Mouse (Mus musculus) mature B cell (primary cell): ENCODE data around the gene Akna.

Experiments
- in situ Hi-C: fragments of 300-500 bp; cut with MboI; formaldehyde crosslinking; loops from 2 replicates; pipeline ENCODE4 v1.14.3; 2019

Gene Akna

DNA sequence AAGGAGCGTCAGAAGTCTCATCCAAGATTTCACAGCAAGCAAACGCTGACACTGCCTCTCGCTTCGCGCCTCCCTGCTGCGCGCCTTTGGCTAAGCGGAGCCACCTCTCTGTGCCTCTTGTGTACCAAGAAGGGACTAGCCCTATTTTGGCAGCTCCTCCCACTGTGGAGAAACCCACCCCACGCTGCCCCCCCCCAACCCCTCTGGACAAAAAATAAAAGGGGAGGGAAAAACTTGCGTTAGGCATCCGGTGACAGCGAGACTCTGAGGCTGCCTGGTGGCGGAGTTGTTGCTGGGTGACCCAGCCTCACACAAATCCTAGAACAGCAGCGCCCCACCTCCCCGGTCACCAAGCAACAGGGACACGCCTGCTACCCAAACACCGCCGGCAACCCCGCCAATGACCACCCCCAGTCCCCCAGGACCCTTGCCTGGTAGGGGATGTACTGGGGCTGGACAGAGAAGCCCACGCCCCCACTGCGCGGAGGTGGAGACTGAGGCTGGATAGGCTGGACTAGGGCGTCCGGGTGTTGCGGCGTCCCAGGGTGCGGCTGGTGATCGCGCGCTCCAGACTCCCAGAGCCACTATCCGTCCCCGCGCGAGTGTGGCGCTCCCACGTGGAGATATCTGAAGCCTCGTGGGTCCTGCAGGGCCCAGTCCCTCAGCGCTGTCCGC is 6.9 kb upstream of the Akna start:
- in situ Hi-C loops, result loop anchor here (25.0 kb wide), 1 partner anchor 527 kb away; no protein-coding TSS in a partner anchor

DNA sequence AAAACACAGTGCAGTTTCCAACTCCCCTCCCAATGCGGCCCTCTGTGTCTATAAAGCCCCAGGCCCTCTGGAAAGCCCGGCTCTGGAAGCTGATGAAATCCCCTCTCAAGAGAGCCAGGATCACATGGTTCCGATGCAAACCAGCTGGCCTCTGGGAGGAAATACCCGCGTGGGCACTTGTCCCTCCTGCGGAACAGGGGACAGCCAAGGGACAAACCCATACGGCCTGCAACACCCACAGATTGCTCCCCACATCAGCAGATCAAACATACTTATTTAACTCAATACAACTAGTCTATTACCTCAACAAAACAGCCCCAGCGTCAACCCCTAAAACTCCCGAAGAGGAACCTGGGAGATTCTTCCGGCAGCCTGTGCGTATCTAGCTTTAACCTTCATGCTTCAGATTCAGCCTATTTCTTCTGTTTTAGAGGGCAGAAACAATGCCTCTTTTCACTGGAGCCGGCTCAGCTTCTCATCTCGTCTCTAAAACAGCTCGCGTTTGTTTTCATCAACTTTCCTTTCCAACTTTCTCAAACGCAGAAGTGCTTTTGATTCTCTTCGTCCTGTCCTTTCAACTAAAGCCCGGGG is 6.3 kb upstream of the Akna start:
- in situ Hi-C loops, result loop anchor here (25.0 kb wide), 1 partner anchor 528 kb away; no protein-coding TSS in a partner anchor

DNA sequence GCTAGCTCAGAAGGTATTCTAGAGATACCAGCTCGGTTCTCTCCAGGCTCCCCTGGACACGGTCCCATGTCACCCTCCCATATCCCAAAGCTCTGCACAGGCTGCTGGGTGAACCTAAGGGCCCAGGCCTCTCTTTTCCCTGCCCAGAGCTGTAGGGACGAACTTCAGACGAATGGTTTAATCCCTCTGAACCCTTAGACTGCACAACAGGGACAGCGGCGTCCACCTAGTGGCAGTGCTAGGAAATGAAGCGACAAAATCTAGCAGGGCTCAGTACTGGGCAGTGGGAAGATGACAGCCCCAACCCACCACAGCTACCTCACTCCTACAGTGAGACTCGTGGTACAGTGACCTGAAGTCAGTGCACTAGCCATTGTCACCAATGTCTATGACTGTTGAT is 5.5 kb upstream of the Akna start:
- in situ Hi-C loops, result loop anchor here (25.0 kb wide), 1 partner anchor 529 kb away; no protein-coding TSS in a partner anchor

DNA sequence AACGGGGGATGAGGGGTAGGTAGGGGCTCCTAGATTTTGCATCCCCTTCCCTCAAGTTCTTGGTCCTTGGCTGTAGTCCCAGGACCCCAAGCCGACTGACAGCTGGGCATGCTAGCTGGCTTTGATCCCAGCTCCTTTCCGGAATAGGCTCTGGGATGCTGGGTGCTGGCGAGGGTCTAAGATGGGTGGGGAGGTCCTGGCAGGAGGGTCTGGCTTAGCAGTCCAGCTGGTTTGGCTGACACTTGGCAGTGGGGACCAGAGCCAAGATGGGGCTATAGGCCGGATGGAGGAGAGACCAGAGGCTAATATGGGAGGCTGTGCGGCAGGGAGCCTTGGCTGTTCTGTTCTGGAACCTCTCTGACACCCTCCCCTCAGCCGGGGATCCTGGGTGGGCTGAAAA is 5.1 kb upstream of the Akna start:
- in situ Hi-C loops, result loop anchor here (25.0 kb wide), 1 partner anchor 529 kb away; no protein-coding TSS in a partner anchor

DNA sequence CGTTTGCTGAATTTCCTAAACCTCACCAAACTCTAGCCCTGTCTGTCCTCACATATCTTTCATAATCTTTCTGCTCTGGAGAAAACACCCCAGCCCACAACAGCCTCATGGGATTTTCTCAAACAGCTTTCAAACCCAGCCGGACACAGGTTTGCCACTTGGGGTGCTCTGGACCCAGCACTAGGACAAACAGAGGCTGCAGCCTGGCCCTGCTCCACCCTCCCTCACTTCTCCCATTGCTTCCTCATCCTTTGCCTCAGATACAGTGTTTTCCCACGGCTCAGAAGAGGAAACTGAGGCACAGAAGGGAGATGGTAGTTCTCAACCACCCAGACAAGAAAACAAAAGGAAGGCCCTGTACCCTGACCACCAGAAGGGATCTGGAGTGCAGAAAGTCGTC is 2.5 kb upstream of the Akna start:
- in situ Hi-C loops, result loop anchor here (25.0 kb wide), 1 partner anchor 532 kb away; no protein-coding TSS in a partner anchor

DNA sequence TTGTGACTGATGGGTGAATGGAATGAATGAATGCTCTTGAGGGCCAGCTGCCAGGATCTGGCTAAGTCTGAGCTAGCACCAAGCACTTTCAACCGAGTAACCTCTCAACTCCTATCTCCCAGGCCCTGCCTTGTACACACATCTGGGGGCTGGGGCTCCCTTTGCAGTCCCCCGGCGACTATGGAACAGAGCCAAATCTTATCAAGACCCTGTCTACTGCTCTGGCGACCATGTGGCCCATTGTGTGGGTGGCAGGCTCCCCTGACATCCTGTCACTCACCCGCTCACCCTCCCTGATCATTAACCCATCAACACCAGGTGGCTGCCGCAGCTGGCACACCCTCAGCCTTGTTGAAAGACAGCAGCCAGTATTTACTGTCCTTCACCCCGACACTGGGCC is 1.9 kb upstream of the Akna start:
- in situ Hi-C loops, result loop anchor here (25.0 kb wide), 1 partner anchor 532 kb away; no protein-coding TSS in a partner anchor

DNA sequence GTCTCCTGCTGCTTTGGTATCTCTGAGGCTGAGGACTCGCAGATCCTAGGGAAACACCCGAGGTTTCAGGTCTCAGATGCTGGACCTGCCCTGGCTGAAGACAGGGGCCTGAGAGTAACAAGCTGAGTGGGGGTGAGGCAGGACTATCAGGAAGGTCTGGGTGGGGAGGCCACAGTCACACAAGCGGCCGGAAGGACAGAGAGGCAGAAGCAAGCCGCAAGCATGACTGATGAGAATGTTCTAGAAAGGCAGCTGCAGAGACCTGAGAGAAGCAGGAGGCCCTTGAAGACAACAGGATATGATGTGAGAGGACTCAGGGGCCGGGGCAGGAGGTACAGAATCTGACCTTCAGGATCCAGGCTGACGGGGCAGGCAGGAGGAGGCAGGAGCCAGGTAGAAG is 1.1 kb upstream of the Akna start:
- in situ Hi-C loops, result loop anchor here (5.0 to 25.0 kb wide), 2 partner anchors 37 to 533 kb away; no protein-coding TSS in a partner anchor

DNA sequence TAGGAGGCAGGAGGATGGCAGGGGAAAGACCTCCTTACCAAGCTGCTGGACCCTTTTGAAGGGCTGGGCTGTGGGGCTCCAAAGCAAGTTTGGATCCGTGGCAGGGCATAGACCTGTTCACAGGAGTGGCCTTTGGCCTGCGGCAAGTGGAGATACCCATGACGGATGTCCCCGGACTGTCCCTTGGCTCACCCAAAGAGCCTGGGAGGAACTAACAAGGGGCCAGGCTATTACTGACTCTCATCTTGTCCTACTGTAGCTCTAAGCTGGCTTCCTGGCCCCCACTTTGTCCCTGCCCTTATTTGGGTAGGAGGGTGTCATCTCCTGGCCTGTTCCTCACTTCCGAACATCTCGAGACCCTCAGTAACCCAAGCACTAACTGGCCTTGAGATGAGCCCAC is 596 bp downstream of the Akna start:
- in situ Hi-C loops, result loop anchor here (5.0 to 25.0 kb wide), 2 partner anchors 35 to 535 kb away; no protein-coding TSS in a partner anchor

DNA sequence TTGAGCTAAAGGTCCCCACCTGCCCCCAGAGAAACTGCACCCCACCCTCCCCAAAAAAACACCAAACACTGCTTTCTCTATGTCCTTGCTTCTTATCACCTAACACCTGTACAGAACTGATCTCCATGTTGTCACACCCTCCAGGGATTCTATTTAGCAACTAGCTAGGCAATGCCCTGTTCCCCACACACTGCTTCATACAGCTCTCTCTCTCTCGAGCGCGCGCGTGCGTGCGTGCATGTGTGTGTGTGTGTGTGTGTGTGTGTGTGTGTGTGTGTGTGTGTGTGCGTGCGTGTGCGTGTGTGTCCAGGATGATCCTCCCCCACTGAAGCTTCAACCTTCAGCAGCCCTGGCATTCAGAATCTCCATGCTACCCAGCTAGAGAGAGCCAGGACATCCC is 1.1 kb downstream of the Akna start:
- in situ Hi-C loops, result loop anchor here (5.0 to 25.0 kb wide), 2 partner anchors 35 to 535 kb away; no protein-coding TSS in a partner anchor

DNA sequence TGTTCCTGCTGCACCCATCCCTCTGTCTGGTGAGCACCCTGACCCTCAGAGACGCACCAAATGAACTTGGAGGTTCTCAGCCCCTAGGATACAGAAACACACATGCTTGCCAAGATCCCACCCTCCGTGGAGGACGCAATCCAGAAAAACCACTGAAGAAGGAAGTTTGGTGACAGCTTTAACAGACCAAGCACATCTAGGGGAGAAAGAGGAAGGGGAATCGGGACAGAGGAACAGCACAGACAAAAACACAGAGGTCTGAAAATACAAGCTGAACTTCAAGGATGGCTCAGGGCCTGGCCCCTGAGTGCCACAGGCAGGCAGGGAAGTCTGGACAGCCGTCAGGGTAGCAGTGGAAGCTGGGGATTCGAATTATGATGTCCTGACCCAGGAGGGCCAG is 1.5 kb downstream of the Akna start:
- in situ Hi-C loops, result loop anchor here (5.0 to 25.0 kb wide), 2 partner anchors 34 to 536 kb away; no protein-coding TSS in a partner anchor

DNA sequence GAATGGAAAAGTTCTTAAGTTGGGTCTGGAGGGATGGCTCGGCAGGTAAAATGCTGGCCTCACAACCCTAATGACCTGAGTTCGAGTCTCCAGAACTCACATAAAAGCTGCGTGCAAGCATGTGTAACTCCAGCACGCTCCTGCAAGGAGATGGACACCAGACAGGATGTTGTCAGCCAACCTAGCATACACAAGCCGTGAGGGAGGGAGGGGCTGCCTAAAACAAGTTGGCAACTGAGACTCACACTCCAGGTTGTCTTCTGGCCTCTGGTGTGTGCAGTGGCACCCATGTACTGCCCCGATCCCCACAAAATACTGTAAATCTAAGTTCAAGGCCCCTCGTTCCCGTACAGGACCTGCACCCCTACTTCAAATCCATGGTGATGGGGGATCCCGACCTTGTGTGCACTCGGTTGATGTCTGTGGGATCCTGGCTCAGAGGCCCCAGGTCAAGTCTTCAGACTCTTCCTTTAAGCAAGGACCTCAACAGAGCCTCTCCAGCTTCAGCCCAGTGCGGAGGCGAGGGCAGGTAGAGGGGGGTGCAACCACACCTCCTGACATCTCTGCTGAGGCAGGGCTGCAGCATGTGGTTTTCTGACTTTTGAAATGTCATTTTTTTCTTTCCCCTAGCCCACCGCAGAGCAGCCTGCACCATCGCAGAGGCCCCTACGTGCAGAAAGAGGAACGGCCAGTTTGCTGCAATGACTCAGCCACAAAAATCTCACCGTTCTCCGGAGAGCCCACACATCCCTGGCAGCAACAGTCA is 2.4 kb downstream of the Akna start:
- in situ Hi-C loops, result loop anchor here (5.0 to 25.0 kb wide), 2 partner anchors 33 to 537 kb away; no protein-coding TSS in a partner anchor

DNA sequence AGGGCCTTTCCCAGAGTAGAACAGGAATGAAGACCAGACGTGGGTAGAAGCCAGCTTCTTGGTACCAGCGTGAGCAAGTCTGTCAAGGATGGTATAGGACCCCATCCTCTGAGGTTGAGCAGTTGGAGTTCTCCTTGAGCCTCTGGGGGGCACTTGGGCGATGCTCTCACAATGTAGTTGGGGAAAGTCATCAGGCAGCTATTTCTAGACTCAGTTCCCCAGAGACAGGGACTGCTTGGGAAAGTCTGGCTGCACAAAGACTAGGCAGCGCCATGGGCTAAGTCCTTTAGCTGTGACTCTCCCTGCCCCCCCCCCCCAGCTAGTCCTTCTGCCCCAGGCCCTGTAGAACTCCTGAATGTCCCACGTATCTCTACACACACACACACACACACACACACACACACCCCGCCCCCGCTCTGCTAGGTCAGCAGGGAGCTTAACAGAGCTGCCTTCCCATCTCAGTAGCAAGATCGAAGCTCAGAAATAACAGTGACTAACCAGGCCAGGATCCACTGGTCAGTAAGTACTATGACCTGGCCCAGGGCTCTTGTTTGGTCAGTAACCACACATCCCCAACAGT is 3.4 kb downstream of the Akna start:
- in situ Hi-C loops, result loop anchor here (5.0 to 25.0 kb wide), 2 partner anchors 32 to 538 kb away; no protein-coding TSS in a partner anchor

DNA sequence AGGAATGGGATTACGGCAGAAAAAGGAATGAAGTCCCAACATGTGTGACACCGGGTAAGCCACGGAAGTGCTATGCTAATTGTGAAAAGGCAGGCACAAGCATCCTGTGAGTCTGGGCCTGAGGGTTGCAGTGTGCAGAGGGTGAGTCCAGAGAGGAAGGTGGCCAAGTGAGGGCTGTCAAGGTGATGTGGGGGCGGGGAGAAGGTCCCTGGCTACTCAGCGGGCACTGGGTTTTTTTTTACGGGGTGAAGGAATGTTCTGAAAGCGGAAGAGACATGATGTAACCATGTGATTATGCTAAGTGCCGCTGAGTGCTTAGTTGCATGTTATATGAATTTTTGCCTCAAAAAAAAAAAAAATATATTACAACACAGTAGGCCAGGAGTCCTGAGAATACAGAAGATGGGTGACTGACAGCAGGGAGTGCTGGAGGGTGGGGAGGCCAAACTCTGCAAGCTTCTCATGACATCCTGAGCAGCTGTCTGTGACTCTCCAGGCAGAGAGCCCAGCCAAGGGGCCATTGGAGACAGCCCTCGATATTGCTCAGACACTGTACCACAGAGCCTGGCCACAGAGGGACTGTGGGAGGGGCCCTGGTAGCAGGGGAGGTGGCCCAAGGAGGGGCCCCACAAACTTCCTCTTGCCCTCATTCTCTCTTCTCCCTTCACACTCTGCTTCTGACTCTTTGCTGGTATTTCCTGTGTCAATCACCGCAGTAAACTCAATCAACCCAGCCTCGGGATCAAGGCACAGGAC is 4.1 kb downstream of the Akna start:
- in situ Hi-C loops, result no loop called here

DNA sequence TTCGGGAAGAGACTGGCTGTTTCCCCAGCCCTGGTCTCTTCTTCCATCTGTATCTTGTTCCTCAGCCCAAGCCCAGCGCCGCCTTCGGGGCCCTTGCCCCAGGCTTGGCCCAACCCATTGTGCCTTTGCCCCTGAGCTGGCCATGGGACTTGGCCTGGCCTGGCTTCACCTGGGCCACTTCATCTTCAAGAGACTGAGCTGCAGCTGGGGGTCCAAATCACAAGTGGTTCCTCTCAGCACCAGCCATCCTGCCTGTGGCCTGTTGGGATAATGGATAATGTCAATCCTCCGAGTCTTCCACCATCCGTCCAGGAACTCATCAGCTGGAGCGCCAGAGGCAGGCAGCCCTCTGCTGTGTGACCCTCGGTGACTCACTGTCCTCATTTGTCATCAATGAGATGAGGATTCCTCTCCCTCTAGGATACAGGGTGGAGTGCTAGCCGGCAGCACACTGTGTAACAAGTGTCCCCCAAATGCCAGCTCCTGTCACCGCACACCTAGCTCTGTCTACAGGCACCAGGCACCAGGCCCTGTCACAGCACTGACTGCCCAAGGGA is 5.1 kb downstream of the Akna start:
- in situ Hi-C loops, result no loop called here

DNA sequence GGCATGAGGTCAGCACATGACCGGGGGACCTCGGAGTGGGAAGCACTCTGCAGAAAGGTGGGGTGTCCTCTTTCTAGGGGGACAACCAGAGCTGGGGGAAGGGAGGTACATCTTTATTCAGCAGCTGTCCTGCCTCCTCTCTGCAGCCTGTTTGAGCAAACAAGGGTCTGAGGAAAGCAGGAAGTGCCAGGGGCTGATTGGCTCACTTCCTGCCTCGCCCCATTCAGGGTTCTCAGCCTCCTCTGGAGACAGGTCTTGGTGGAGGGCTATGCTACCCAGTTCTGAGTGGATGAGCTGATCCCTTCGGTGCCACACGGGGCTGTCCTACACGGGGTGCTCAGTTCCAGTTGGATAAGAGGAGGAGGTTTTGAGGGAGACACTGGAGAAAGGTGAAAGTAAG is 11.8 kb downstream of the Akna start:
- in situ Hi-C loops, result no loop called here

DNA sequence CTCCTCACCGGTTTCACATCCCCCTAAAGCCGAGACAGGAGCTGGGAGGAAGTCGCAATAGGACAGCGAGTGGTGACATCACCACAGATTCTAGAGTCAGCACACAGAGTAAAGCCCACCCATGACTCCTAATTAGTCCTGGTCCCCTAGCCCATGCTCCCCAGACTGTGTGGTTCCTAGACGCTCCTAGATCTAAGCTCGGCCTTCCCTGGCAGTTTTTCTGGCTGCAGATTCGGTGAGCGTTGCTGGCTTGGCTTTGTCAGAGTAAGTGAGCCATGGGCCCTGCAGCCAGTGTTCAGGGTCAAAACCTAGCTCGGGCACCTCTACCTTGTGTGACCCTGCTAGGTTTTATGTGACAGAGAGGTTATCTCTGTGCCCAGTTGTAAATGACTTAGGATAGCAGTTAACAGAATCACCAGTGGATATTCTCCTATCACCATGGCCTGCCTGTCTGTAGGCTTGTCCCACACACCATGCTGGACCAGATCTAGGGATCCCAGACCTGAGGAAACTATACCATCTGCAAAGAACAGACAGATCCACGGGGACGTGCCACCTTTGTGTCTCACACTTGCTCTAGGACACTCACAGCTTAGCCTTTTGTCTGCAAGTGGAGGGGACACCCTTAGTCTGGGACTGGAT is 13.1 kb downstream of the Akna start:
- in situ Hi-C loops, result no loop called here

DNA sequence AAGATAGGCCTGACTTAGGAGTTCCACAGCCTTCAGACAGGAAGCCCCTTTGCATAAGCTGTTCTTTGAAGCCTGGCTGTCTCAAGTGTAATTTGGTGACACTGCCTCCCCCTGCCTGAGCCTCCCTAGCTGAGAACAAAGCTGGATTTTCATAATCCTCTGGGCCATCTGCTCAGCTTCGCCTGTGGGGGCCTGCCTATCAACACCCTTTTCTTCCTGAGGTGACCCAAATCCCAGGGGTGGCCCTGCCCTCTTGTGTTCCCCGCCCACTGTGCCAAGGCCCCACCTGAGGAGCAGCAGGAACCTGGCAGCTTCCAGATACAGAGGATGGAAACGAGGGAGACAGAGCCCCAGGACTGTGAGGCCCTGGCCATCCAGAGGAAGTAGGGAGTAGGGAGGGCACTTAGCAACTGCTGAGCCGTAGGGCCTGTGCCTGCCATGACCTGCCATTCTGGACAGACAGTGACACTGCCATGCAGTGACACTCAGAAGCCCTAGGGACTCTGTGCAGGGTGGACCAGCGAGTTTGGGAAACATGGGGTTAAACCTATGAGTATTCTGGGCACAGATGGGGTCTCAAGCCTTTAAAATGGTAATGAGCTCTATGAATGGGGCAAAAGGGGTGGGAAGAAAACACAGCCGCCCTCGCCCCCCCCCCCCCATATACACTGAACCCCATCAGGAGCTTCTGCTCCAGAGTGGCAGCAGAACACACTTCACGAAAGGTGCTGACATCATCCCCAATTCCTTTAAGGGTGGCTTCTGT is 13.8 kb downstream of the Akna start:
- in situ Hi-C loops, result no loop called here

DNA sequence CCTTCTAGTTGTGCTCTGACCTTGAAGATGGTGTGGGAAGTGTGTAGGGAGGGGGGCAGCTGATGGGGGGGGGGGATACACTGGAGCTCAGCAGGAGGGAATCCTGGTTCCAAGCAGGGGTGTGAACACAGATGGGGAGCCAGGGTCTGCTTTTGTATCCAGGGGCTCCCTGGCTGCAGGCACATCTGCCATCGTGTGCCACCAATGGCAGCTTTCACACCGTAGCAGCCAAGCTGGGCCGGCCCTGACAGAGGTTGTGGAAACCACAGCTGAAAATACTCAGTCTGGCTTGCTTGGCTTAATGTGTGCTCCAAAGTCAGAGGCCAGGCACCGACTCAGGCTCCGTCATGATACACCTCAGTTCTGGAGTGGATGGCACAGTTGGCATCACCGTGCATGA is 15.1 kb downstream of the Akna start:
- in situ Hi-C loops, result no loop called here

DNA sequence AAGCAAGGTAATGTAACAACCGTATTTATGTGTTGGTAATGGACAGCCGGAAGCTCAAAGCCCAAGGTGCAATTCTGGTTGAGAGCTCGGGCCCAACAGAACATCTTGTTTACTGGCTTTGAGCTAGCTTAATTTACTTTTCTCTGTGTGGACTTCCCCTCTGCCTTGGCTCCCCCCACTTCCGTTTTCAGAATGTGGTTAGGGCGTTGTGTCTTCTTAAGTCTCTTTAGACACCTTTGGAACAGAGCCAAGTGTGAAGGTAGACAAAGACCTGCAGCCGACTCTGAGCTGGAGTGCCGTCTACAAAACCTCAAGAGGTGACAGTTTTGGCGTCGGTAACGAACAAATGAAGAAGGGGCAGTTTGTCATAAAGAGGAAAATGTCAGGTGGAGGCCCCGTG is 17.4 kb downstream of the Akna start:
- in situ Hi-C loops, result no loop called here

DNA sequence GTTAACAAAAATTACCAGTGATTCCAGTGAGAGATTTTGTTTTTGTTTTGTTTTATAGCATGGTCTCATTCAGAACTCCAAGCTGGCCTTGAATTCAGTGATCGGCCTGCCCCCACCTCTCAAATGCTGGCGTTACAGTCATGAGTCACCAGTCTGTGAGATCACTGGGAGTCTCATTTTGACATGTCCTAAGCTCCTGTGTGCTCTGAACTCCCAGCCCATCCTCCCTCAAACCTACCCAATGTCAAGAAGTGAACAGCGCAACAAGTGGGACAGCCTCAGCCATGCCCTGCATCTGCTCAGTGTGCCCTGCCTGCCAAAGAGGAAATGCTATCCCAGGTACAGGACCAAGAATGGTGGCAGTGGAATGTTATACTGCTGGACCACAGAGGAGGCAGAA is 17.9 kb downstream of the Akna start:
- in situ Hi-C loops, result no loop called here
